ENCODE assay signal across 10 mouse cellular contexts in the genomic region with DNA sequence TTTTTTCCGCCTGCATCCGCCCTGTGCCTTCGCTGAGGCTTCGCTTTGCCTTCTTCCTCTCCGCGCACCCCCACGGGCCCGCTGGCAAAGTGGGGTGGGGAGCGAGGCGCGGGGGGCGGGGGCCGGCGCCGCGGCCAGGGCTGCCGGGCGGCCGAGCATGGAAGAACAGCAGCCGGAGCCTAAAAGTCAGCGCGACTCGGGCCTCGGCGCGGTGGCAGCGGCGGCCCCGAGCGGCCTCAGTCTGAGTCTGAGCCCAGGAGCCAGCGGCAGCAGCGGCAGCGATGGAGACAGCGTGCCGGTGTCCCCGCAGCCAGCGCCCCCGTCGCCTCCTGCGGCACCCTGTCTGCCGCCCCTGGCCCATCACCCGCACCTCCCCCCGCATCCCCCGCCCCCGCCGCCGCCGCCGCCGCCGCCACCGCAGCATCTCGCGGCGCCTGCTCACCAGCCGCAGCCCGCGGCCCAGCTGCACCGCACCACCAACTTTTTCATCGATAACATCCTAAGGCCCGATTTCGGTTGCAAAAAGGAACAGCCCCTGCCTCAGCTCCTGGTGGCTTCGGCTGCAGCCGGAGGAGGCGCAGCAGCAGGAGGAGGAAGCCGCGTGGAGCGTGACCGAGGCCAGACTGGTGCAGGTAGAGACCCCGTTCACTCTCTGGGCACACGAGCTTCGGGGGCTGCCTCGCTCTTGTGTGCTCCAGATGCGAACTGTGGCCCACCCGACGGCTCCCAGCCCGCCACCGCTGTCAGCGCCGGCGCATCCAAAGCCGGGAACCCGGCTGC. TPM values are rescaled to one million over a fixed set of nuclear protein-coding genes. Genes with fewer than 3 reads are reported as not detected.
DNase-seq lines count a peak whose midpoint lies in the region; ATAC-seq lines count a peak whose summit lies in the region.
"Had no signal": no experiment of that assay in that cellular context is flagged by ENCODE, and none has a peak within 500 bp of the region (broad histone marks: within the 10 kb centered on the region; RNA-seq: fewer than 3 reads in every experiment).

No protein-coding gene starts in this region.

- H3K9ac ChIP-seq in hindbrain, embryonic 15.5 days = peak overlapping the region; percentile 48
- H3K9ac ChIP-seq in midbrain, embryonic 11.5 days (ENCODE audit: low read length) = peak overlapping the region; percentile 80

- intact Hi-C loops in left cerebral cortex, postnatal 25 days (cut with DNase I) = no loop called here

- under 1% methylated on average over 68 of the region's 83 CpGs for WGBS in hindbrain, embryonic 15.5 days
- WGBS in midbrain, embryonic 11.5 days = 1% methylated on average over 73 of the region's 83 CpGs

- H3K27ac ChIP-seq in hindbrain, embryonic 15.5 days (replicated peaks) = peak overlapping the region; percentile 81
- peak overlapping the region; percentile 82 for H3K27ac ChIP-seq in midbrain, embryonic 11.5 days (ENCODE audit: low read depth, low read length)

- H3K9me3 ChIP-seq in hindbrain, embryonic 15.5 days = no peaks in the 10 kb centered on the region
- H3K9me3 ChIP-seq in midbrain, embryonic 11.5 days (ENCODE audit: control insufficient read depth, low read length) = no peaks in the 10 kb centered on the region

- ATAC-seq in cerebellum, adult (ENCODE audit: insufficient number of reproducible peaks, low FRiP score, low TSS enrichment) = no peak
- ATAC-seq in hindbrain, embryonic 15.5 days (ENCODE audit: low FRiP score, low read depth) = no peak; the same call in 1 of the 2 replicates
- ATAC-seq in midbrain, embryonic 11.5 days (ENCODE audit: low FRiP score) = peak; percentile 4

- H3K4me3 ChIP-seq in hindbrain, embryonic 15.5 days = peak overlapping the region; percentile 44
- H3K4me3 ChIP-seq in midbrain, embryonic 11.5 days (ENCODE audit: low read depth, low read length) = peak overlapping the region; percentile 57

- H3K36me3 ChIP-seq in hindbrain, embryonic 15.5 days = no peaks in the 10 kb centered on the region
- H3K36me3 ChIP-seq in midbrain, embryonic 11.5 days (ENCODE audit: control insufficient read depth, insufficient read depth, low read length) = no peaks in the 10 kb centered on the region

- H3K4me1 ChIP-seq in hindbrain, embryonic 15.5 days (replicated peaks) = peaks cover 28% of the 10 kb centered on the region
- peaks cover 12% of the 10 kb centered on the region for H3K4me1 ChIP-seq in midbrain, embryonic 11.5 days (ENCODE audit: control insufficient read depth, insufficient read depth, low read length)

- H3K4me2 ChIP-seq in hindbrain, embryonic 15.5 days = peak overlapping the region; percentile 66
- H3K4me2 ChIP-seq in midbrain, embryonic 11.5 days = peak overlapping the region; percentile 82

- H3K27me3 ChIP-seq in hindbrain, embryonic 15.5 days = peaks cover 54% of the 10 kb centered on the region
- peaks cover 75% of the 10 kb centered on the region for H3K27me3 ChIP-seq in midbrain, embryonic 11.5 days (ENCODE audit: control insufficient read depth, insufficient read depth, low read length)
- H3K27me3 ChIP-seq: CH12.LX had no signal

- peak; percentile 56 to 61 for DNase-seq in cerebellum, postnatal 14 days
- peak; percentile 13 for DNase-seq in urinary bladder, postnatal 14 days (ENCODE audit: low spot score)
- no peak for DNase-seq in urinary bladder, postnatal 25 days (ENCODE audit: low spot score)
- peak; percentile 97 for DNase-seq in midbrain, embryonic 11.5 days (ENCODE audit: low spot score, missing footprints)
- no peak for DNase-seq in ovary, postnatal 10 days (ENCODE audit: low spot score)
- no peak for DNase-seq in left cerebral cortex, postnatal 25 days (ENCODE audit: low spot score in 2 of 2)

RNA-seq across cellular contexts. Expression of gene En1, which starts 0.8 kb away (rescaled TPM):
- 3.7 and 8.0 TPM in 2 replicates for polyA plus RNA-seq in hindbrain, embryonic 15.5 days (2015; fragmentation: Nextera tagmentation; extraction: Ambion mirVana)
- polyA plus RNA-seq in midbrain, embryonic 11.5 days (2014; fragmentation: Nextera tagmentation; extraction: Ambion mirVana) = 6.5 and 8.2 TPM in 2 replicates
- not detected for total RNA-seq in left cerebral cortex, postnatal 25 days (2021)
- total RNA-seq: CH12.LX had no signal
- polyA plus RNA-seq: gonadal fat pad, adult 2 months had no signal

Comparison
In these comparisons a context has a peak if more than half of its experiments do, and no peak if none do; other contexts are left out.
1. DNase-seq: peak in cerebellum, postnatal 14 days (2 of 2), urinary bladder, postnatal 14 days (single experiment) and midbrain, embryonic 11.5 days (single experiment); none in urinary bladder, postnatal 25 days (single experiment), ovary, postnatal 10 days (single experiment) and left cerebral cortex, postnatal 25 days (0 of 2).